Mouse (Mus musculus): ENCODE data around the gene Pomp. TPM values are rescaled to one million over a fixed set of nuclear protein-coding genes. Genes with fewer than 3 reads are reported as not detected.

The Pomp gene
- polyA plus RNA-seq (2015; fragmentation: Nextera tagmentation; extraction: Ambion mirVana): 393 and 397 TPM in 2 replicates

DNA sequence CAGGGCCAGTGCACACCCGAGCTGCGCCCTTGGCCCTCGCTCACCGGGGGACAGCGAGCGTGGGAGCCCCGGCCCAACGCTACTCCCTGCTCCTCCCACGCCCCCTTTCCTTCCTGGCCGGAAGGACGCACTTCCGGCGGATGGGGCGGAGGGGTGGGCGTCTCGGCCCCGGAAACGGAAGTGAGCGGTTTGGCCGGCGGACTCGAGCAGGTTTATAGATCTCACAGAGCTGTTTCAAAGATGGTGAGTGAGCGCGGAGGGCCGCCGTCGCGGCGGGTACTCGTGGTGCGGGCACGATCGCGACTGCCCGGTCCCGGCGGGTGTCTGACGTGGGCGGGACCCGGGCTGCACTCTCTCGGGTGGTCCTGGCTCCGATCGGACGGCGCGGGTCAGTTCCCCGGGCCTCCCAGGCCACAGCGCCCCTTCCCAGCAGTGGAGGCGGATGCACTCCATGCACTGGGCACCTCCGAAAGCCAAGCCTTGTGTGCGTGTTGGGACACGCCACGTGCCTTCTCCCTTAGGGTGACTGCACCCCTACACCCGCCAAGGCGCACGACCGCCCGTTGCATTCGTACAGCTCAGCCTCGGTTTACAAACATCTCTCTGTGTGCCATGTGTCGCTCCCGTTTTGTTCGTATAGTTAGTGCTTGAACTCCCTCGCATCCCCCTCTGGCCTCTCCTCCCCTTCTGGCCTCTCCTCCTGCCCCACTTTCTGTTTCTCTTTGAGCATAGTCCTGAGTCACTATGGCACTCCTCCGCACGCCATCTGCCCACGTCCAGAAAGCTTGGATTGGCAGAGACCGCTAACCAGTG is at the start of gene Pomp:
Gene Pomp, plus strand, starts transcription at position 13 of the 813 bp plus-strand sequence.
- peak; percentile 98 for TF ChIP-seq EP300 (IDR thresholded peaks at IDR 0.05)
- TF ChIP-seq CTCF (IDR thresholded peaks at IDR 0.05): peak; percentile 22
- peak; percentile 96 for ATAC-seq
- H3K36me3 ChIP-seq (ENCODE audit: insufficient read depth, low read length): 0 out of 2 replicates have a peak, but pooled peaks cover 17% of the 10 kb centered on the region
- no peaks in the 10 kb centered on the region for H3K27me3 ChIP-seq (replicated peaks; ENCODE audit: insufficient read depth, low read length)
- H3K27ac ChIP-seq (ENCODE audit: low read length): peak within 1 kb of the TSS; percentile 96
- peak; percentile 97 for DNase-seq (ENCODE audit: low spot score)
- H3K4me3 ChIP-seq (ENCODE audit: low read depth, low read length): peak within 1 kb of the TSS; percentile 86
- WGBS: under 1% methylated on average over 68 of the region's 68 CpGs
- no peaks in the 10 kb centered on the region for H3K9me3 ChIP-seq (ENCODE audit: low read length)
- H3K4me1 ChIP-seq (ENCODE audit: insufficient read depth, low read depth, low read length): 0 out of 2 replicates have a peak, but pooled peaks cover 9% of the 10 kb centered on the region
- peak within 1 kb of the TSS; percentile 77 for H3K9ac ChIP-seq (replicated peaks; ENCODE audit: low read depth)
- peak within 1 kb of the TSS; percentile 60 for H3K4me2 ChIP-seq (replicated peaks; ENCODE audit: low read depth, low read length)

GRCm38 (mm10) chr5:147812255-147813040 is 47.8 kb upstream of the Pomp start:
- H3K4me1 ChIP-seq (ENCODE audit: insufficient read depth, low read depth, low read length): no peaks in the 10 kb centered on the region
- H3K27ac ChIP-seq (ENCODE audit: low read length): no peak overlapping the region
- no peak overlapping the region for H3K9ac ChIP-seq (replicated peaks; ENCODE audit: low read depth)
- no peaks in the 10 kb centered on the region for H3K9me3 ChIP-seq (ENCODE audit: low read length)
- no peak overlapping the region for H3K4me3 ChIP-seq (ENCODE audit: low read depth, low read length)
- no peaks in the 10 kb centered on the region for H3K27me3 ChIP-seq (replicated peaks; ENCODE audit: insufficient read depth, low read length)
- no peak overlapping the region for H3K4me2 ChIP-seq (replicated peaks; ENCODE audit: low read depth, low read length)
- WGBS: 61% methylated on average over 13 of the region's 13 CpGs
- TF ChIP-seq CTCF (IDR thresholded peaks at IDR 0.05): no peak
- TF ChIP-seq EP300 (IDR thresholded peaks at IDR 0.05): no peak
- DNase-seq (ENCODE audit: low spot score): no peak
- H3K36me3 ChIP-seq (ENCODE audit: insufficient read depth, low read length): no peaks in the 10 kb centered on the region
- ATAC-seq: peak; percentile 30; the same call in 1 of the 2 replicates

DNA sequence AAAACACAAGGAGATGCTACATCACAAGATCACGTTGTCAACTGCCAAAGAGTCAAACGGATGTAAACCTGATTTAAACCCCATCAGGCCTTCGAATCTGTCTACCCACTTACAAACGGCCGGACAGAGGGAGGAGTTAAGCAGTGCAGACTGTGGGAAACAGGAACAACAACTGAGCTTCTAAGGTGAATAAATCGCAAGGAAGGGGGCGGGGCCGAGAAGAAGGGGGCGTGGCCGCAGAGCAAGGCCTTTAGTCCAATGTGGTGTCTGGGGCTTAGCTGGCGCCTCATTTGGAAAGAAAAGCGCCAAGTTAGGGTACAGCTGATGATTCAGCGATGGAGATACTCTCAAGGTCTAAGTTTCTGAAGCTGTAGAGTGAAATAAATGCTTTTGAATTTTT is 45.3 kb upstream of the Pomp start:
- no peak for DNase-seq (ENCODE audit: low spot score)
- no peak overlapping the region for H3K27ac ChIP-seq (ENCODE audit: low read length)
- ATAC-seq: no peak
- TF ChIP-seq CTCF (IDR thresholded peaks at IDR 0.05): no peak
- no peaks in the 10 kb centered on the region for H3K36me3 ChIP-seq (ENCODE audit: insufficient read depth, low read length)
- 75% methylated on average over 13 of the region's 13 CpGs for WGBS
- no peak overlapping the region for H3K4me3 ChIP-seq (ENCODE audit: low read depth, low read length)
- no peak overlapping the region for H3K9ac ChIP-seq (replicated peaks; ENCODE audit: low read depth)
- no peak overlapping the region for H3K4me2 ChIP-seq (replicated peaks; ENCODE audit: low read depth, low read length)
- no peaks in the 10 kb centered on the region for H3K9me3 ChIP-seq (ENCODE audit: low read length)
- no peaks in the 10 kb centered on the region for H3K27me3 ChIP-seq (replicated peaks; ENCODE audit: insufficient read depth, low read length)
- no peaks in the 10 kb centered on the region for H3K4me1 ChIP-seq (ENCODE audit: insufficient read depth, low read depth, low read length)

DNA sequence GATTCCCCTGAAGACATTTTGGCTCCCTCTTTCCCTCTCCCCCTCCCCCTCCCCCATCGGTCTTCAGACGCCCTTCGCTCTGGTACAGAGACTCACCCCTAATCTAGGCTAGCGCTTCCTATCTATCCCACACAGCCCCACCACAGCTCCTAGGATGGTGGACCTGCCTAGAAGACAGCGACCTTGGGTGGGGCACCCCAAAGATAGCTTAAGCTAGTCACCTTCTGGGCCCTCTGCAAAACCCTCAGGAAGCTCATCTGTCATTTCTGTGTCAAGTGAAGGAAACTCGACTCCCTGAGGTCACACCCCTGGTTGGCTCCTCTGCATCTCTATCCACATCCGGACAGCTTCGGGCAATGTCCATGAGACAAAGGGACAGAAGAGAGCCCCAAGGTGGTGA is 44.7 kb upstream of the Pomp start:
- Histone ChIP-seq H3K4me2 (replicated peaks; ENCODE audit: low read depth, low read length) (no peak overlapping the region), H3K27ac (ENCODE audit: low read length) (no peak overlapping the region), H3K9me3 (ENCODE audit: low read length) (no peaks in the 10 kb centered on the region), H3K4me3 (ENCODE audit: low read depth, low read length) (no peak overlapping the region), H3K9ac (replicated peaks; ENCODE audit: low read depth) (no peak overlapping the region), H3K4me1 (ENCODE audit: insufficient read depth, low read depth, low read length) (no peaks in the 10 kb centered on the region), H3K27me3 (replicated peaks; ENCODE audit: insufficient read depth, low read length) (no peaks in the 10 kb centered on the region), H3K36me3 (ENCODE audit: insufficient read depth, low read length) (no peaks in the 10 kb centered on the region)
- no peak for ATAC-seq
- WGBS: 71% methylated on average over 8 of the region's 8 CpGs
- DNase-seq (ENCODE audit: low spot score): no peak
- TF ChIP-seq CTCF (IDR thresholded peaks at IDR 0.05): no peak
- TF ChIP-seq EP300 (IDR thresholded peaks at IDR 0.05): no peak

DNA sequence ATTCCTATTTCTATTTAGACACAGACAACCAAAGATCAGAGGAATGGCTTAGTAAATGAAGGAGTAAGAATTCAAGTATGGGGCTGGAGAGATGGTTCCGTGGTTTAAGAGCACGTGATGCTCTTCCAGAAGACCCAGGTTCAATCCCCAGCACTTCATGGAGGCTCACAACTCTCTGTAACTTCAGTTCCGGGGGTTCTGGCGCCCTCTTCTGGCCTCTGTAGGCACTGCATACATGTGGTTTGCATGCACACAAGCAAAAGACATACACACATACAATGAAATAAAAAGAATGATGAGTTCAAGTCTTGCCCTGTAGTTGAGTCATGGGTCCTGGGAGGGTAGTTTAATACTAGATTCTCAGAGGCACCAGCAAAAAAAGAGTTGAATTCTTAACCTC is 43.8 kb upstream of the Pomp start:
- ATAC-seq: no peak
- Histone ChIP-seq H3K4me1 (ENCODE audit: insufficient read depth, low read depth, low read length) (no peaks in the 10 kb centered on the region), H3K36me3 (ENCODE audit: insufficient read depth, low read length) (no peaks in the 10 kb centered on the region), H3K4me2 (replicated peaks; ENCODE audit: low read depth, low read length) (no peak overlapping the region), H3K9ac (replicated peaks; ENCODE audit: low read depth) (no peak overlapping the region), H3K4me3 (ENCODE audit: low read depth, low read length) (no peak overlapping the region), H3K9me3 (ENCODE audit: low read length) (no peaks in the 10 kb centered on the region), H3K27me3 (replicated peaks; ENCODE audit: insufficient read depth, low read length) (no peaks in the 10 kb centered on the region), H3K27ac (ENCODE audit: low read length) (no peak overlapping the region)
- WGBS: 74% methylated on average over 4 of the region's 4 CpGs
- DNase-seq (ENCODE audit: low spot score): no peak
- TF ChIP-seq CTCF (IDR thresholded peaks at IDR 0.05) (peak; percentile 21; the same call in 1 of the 2 replicates), EP300 (IDR thresholded peaks at IDR 0.05) (no peak)

DNA sequence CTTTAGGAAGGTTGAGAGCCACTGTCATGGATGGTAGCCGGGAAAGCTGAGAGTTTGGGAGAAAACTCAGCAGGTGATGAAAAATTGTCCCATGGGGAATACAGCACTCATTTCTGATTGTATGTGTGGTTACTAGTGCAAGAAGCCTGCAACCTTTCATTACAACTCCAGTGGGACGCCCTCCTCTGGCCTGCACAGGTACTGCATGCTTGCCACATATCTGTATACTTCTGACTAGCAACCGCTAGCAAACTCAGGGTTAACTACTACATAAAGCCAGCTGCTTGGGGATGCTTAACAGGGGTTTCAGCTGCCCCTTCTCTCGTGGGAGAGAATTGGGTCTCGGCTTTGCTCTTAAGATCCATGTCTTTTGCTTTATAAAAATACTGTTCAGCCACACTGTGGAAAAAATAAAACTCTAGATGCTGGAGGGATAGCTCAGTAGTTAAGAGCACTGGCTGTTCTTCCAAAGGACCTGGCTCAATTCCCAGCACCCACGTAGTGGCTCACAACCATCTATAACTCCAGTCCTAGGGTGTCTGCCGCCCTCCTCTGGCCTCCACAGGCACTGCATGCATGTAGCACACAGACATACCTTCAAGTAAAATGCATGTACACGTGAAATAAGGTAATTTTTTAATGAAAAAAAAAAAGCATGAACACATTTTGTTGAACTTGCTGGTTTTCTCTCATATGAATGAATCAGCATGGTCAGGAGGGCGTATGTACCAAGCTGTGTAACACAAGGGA is 42.3 kb upstream of the Pomp start:
- DNase-seq (ENCODE audit: low spot score) (no peak), ATAC-seq (no peak)
- Histone ChIP-seq H3K4me2 (replicated peaks; ENCODE audit: low read depth, low read length) (no peak overlapping the region), H3K27me3 (replicated peaks; ENCODE audit: insufficient read depth, low read length) (no peaks in the 10 kb centered on the region), H3K4me1 (ENCODE audit: insufficient read depth, low read depth, low read length) (no peaks in the 10 kb centered on the region), H3K36me3 (ENCODE audit: insufficient read depth, low read length) (no peaks in the 10 kb centered on the region), H3K27ac (ENCODE audit: low read length) (no peak overlapping the region), H3K9me3 (ENCODE audit: low read length) (no peaks in the 10 kb centered on the region), H3K9ac (replicated peaks; ENCODE audit: low read depth) (no peak overlapping the region), H3K4me3 (ENCODE audit: low read depth, low read length) (no peak overlapping the region)
- WGBS: 92% methylated on average over 9 of the region's 9 CpGs
- TF ChIP-seq EP300 (IDR thresholded peaks at IDR 0.05): no peak
- TF ChIP-seq CTCF (IDR thresholded peaks at IDR 0.05): no peak
